Mouse (Mus musculus) heart, adult 18-20 months (tissue): ENCODE measurements around the gene Ttc36. TPM values are rescaled to one million over a fixed set of nuclear protein-coding genes. Genes with fewer than 3 reads are reported as not detected.

Experiments used
- DNase-seq, 2 experiments: peaks; one replicate each; pipeline ENCODE4 v3.0.0; 2021 to 2022; ENCODE audit warnings: mixed read lengths in 1 of 2
- long read RNA-seq, 2 experiments: library from polyadenylated mRNA; stranded (forward); transcript quantifications; one replicate each; pipeline ENCODE4 v2.0.0; 2021
- total RNA-seq, 2 experiments: library from RNA; stranded (reverse); gene quantifications; 2 replicates each; pipeline ENCODE4 v1.2.3; 2021

The Ttc36 gene
- total RNA-seq, result under 1 TPM; 0.72 to 0.80 TPM
- long read RNA-seq, experiment 1, result 0 reads
- long read RNA-seq, experiment 2, partial matches to known transcripts, result 1 of 1 reads
- long read RNA-seq, experiment 2, other reads (novel, unspliced or antisense), result 0 of 1 reads

DNA sequence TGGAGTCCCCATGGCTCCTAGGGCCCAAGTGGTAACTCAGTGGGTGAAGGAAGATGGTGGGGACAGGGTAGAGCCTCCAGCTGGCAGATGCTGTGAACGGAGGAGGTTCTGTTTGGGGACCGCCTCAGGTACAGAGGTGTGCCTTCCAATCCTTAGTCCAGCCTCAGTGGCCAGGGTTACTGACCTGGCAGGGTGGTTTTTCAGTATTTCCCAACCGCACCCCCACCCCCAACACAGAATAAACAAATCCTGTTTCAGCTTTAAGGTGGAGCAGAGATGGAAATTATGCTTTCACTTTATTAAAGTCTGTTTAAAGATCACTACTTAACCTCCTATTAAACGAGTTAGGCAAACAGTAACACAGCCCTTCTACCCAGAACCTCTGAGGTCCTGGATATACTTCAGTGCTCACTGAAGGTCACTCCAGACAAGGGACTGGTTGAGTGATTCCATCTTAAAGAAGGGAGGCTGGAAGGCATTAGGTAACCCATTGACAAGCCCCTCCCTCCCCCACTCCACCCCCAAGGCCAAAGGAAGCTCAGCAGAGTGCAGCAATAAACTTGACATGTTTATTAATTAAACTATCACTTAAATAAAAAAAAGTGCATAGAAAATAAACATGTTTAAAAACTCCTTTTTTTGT lies at the start of gene Ttc36:
Gene Ttc36, minus strand, starts transcription at position 265 of the 643 bp plus-strand sequence.
- DNase-seq, result no peak

DNA sequence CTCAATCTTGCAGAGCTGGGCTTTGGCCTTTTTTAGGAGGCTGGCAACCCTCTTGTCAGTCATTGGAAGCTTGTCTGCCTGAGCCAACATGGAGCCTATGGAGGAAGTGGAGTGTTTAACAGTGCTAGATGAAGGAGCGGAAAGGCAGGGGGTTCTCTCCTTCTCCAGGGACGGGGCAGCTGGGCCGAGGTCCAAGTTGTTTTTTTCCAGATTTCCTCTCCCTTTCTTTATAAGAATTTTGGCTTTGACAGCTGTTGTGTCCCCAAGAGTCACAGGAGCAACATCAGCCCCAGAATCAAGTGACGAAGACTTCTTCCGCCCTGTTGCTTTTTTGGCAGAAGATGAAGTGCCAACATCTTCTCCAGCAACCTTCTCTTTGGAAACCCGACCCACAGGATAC lies 44.6 kb upstream of the Ttc36 start:
- peak; percentile 46 to 56 for DNase-seq

- peak; percentile 35 to 53 for DNase-seq
Measured at GRCm38 (mm10) chr9:44841241-44841640, 38.4 kb upstream of the Ttc36 start.

DNA sequence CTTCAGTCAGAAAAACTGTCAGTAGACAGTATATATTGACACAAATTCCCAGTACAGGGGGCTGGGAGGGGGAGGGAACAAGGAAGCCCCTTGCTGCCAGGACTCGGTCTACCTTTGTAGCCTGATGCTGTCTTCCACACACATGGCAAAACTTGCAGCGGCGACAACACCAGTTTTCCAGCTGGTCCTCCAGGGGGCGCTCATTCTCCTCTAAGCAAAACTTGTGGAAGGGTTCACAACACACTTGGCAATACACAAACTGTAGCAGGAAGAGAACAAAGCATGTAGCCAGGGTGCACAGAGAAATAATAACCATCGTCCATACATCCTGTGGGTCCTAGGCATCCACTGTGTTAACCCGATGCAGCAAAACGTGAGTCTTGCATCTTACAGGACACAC lies 33.6 kb upstream of the Ttc36 start:
- peak; percentile 66 to 88 for DNase-seq

GRCm38 (mm10) chr9:44832356-44832755 lies 29.5 kb upstream of the Ttc36 start:
- DNase-seq, result peak in 1 of 2 experiments; percentile 46

DNA sequence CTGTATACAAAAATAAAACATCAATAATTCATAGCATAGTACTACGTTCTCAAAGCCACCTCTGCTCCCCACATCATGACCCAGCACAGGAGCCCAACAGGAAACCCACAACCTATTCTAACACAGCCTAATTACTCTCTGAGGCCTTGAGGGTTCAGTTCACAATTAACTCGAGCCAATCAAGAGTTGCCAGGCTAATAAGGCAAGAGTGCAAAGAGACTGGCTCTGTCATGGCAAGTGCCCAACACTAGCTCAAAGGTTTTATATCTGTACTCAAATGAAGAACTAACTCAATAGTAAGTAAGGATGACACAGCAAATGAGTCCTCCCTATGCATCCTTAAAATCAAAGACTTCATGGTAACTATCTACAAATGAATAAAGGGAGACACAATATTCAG lies 27.6 kb upstream of the Ttc36 start:
- no peak for DNase-seq

- no peak for DNase-seq
Measured at GRCm38 (mm10) chr9:44828944-44829343, 26.1 kb upstream of the Ttc36 start.

DNA sequence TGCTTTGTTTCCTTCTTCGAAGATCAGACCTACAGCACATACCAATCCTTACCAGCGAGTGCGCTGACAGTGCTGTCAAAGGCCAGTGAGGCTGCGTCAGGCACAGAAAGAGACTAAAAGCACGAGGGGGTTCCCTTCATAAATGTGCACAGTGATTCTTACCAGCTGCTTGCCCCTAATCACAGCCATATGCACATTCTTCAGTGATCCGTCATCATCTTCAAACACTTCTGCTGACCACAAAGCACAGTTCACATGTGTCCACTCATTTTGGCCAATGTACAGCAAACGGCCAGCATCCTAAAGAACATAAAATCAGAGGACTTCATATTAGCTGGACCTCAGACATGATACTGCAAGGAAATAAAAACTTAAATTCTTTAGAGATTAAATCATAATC lies 23.8 kb upstream of the Ttc36 start:
- no peak for DNase-seq

DNA sequence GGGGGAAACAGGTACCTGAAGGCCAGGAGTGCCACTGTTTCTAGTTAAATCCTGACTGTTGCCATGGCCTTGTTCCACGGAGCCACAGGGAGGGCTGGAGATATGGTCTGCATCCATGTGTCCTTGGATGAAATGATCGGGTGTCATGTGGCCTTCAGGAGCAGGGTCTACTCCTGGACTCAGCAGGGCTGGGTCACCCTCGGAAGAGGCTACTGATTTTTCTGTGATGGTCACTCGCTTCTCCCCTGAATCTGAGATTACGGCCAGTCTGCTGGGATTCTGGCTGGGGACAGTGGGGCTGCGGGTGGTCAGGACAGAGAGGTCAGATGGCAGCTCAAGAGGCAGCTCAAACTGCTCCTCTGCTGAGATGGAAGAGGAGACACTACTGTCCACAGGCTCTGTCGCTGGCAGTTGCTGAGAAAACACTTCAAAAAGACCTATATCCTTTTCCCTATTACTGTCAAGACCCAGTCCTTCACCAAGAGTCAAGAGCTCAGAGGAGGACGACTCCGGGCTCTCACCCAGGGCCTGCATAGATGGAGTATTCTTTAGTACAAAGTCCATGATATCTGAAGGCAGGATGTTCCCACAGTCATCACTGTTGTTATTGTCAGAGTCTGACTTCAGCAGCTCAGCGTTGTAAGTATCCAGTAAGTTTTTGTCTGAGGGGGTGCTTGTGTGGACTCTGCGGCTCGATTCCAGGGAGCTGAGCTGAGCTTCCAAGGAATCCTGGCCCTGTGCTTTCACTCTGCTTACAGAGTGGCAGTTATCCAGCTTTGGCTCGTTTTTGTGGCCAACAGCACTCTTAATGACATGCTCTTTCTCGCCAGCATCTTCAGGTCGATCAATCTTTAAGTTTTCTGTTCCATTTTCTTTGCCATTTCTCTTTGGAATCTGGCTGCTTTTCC lies 17.3 kb upstream of the Ttc36 start:
- DNase-seq, result peak; percentile 38 to 40

DNA sequence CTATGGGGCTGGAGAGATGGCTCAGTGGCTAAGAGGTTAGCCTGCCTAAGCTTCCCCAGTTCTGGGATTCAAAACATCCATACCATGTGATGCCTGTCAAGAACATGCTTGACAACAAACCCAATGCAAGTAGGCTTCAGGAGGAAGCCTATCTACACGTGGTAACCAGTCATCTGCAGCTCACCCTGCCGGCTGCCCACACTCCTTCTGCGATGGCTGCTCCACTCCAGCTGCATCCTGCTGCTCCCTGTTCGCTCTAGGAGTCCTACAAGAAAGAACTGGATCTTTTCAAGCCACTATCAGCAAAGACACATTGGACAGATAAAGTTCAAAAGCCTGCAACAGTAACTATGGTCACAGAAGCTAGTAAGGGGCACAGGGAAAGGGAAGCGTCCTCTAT lies 14.7 kb upstream of the Ttc36 start:
- DNase-seq, result no peak

- no peak for DNase-seq
Measured at GRCm38 (mm10) chr9:44814179-44814578, 11.3 kb upstream of the Ttc36 start.

GRCm38 (mm10) chr9:44810316-44810715 lies 7.4 kb upstream of the Ttc36 start:
- no peak for DNase-seq

DNA sequence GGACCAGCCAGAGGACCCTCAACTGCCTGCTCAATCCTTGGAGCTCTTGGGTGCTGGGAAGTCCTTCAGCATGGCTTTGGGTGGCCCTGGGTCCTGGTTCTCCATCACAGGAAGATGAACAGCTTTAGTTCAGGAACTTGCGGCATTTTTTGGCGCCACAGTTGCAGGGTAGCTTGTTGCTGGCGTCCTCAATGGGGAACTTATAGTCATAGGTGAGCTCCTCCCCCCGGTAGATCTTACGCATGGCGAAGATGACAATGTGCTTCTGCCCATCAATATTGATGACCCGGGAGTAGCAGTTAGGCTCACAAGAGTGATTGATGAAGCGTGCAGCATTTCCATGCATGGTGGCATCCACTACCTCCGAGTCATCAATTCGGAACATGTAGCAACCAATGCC lies 4.9 kb upstream of the Ttc36 start:
- no peak for DNase-seq

DNA sequence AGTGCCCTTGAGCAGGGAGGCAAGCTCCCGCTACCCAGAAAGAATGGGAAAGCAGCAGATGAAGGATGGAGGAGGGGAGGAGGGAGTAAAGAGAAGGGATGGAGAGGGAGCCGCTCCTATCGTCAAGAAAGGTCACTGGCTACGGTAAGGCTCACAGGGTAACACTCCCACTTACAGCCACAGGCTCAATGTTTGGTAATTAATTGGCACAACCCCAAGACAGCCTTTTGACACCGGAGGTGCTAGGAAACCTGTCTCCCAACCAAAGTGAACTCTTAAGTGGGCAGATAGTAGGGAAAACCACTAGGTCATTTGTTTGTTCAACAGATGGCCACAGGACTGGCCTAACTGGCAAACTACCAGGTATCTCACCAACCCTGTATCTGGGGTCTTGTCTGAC lies 4.3 kb upstream of the Ttc36 start:
- DNase-seq, result no peak

DNA sequence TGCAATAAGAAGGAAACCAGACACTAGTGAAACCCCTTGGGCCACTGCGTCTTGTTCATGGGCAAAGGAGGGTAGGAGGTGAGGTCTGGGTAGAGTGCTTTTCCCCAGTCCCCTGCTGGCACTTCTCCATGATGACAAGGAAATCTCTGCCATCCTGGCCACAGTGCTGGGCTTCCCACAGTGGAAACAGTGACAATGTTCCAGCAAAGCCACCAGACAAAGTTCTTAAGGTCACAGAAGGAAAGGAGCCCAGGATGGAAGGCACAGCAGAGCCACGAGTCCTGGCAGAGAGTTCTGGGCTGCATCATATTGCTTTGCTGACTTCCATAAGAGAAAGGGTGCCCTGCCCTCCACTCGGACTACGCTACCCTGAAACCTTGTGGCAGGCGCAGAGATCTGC lies 2.7 kb upstream of the Ttc36 start:
- no peak for DNase-seq

DNA sequence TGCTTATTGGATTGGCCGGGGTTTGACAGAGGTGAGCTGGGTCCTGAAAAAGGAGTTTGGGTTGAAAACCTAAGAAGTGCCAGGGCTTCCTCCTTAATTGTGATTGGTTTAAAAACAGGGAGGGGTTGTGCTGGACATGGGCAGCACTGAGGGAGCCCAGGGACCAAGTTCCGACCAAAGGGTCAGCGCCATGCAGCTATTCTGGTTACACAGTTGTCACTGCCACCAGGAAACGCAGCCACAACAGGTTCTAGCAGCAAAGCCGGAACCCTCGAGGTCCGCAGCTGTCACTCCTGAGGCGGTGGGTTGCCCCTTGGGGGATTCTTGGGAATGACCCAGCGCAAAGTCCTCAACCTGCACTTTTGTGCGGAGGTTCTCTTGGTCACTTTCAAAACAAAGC lies 1.8 kb upstream of the Ttc36 start:
- DNase-seq, result no peak

GRCm38 (mm10) chr9:44801669-44802068 lies 1.2 kb downstream of the Ttc36 start:
- no peak for DNase-seq

- DNase-seq, result no peak
Measured at GRCm38 (mm10) chr9:44799958-44800324, 2.9 kb downstream of the Ttc36 start.

DNA sequence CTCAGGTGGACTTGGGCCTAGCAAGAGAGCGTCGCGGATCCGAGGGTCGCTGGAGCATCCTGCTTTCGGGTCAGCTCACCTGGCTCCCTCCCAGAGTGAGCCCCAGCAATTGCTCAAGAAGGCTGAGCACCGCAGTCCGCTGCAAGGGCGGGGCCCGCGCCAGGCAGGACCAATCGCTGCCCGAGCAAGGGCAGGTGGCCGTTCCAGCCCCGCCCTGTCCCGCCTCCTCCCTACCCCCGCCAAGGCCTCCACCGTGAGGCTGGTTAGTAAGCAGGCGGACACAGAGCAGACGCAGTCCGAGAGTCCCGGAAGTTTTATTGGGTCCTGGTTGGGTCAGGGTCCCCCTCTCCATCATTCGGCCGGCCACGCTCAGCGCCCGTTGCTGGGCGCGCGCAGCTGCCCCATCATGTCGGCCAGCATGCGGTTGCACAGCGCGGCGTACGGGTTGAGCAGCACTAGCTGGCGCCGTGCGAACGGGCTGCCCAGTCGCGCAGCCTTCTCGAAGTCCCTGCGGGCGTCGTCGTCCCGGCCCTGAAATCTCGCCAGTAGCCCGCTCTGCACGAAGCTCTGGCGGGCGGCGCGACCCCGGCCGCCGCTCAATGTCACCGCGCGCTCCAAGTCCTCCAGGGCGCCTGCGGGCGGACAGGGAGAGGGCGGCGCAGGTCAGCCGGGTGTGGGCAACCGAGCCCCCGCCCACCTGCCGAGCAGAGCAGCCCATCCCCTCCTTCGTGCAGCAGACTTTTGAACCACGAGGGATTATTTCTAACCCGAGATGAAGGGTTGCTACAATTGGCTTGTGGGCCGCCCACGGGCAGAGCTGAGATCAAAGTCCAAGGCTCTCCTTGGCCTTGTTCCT lies 3.5 kb downstream of the Ttc36 start, which contains the start of gene Tmem25:
Gene Tmem25, minus strand, starts transcription at position 206 of the 856 bp plus-strand sequence.
- peak; percentile 87 to 89 for DNase-seq

- DNase-seq, result no peak
Measured at GRCm38 (mm10) chr9:44798298-44798697, 4.6 kb downstream of the Ttc36 start.

GRCm38 (mm10) chr9:44792842-44793241 lies 10.0 kb downstream of the Ttc36 start:
- no peak for DNase-seq
